Mouse (Mus musculus): ENCODE results near the gene Enpp1.

GRCm38 (mm10) chr10:24758326-24758915 lies 46.5 kb upstream of the Enpp1 start:
- TF ChIP-seq POLR2A (IDR thresholded peaks at IDR 0.05; ENCODE audit: low read depth, low read length), result no peak
- TF ChIP-seq CTCF (IDR thresholded peaks at IDR 0.05; ENCODE audit: borderline replicate concordance, insufficient read depth, low read length), result no peak

All from embryonic fibroblast, embryonic 13.5 days (primary cell).